Mouse (Mus musculus) gastrocnemius, adult 8-10 months (tissue): ENCODE measurements around the gene Tmem217. TPM values are rescaled to one million over a fixed set of nuclear protein-coding genes. Genes with fewer than 3 reads are reported as not detected.
"Not testable (repeated sequence)": the region's sequence is repeated elsewhere in the genome, so short reads cannot be mapped to it uniquely, and the experiment has no call there.

Experiments used
- DNase-seq, 2 experiments: peaks; one replicate each; pipeline ENCODE4 v3.0.0; 2022; ENCODE audit warnings: low spot score in 2 of 2
- total RNA-seq, 4 experiments: library from RNA; stranded (reverse); gene quantifications; 2 replicates each; pipeline ENCODE4 v1.2.4; 2022

Gene Tmem217
- total RNA-seq, 4 experiments from 2014 or later, result not detected

- DNase-seq, result peak; percentile 88 to 91
Measured at GRCm38 (mm10) chr17:29549543-29550428, 2.4 kb downstream of the Tmem217 start, which contains the start of the genes Gm17657 and Tbc1d22b. TSS of gene Gm17657 (minus strand) at chr17:29549638. TSS of gene Tbc1d22b (plus strand) at chr17:29549785.

DNA sequence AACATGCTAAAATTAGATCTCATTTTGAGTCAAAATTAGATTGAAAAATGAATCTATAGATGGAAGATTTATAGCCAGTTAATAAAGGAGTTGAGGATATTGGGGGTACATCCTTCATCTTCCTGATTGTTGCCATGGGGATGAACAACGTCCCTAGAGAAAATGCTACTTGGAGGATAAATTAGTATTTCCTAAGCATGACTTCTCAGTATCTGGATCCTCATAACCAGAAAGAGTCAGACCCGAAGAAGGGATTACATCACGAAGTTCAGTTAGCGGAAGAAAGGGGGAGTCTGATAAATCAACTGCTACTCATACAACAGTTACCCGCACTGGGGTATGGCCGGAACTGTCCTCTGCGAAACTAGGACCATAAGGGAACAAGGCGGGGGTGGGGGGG, 3.2 kb downstream of the Tmem217 start:
- no peak for DNase-seq

DNA sequence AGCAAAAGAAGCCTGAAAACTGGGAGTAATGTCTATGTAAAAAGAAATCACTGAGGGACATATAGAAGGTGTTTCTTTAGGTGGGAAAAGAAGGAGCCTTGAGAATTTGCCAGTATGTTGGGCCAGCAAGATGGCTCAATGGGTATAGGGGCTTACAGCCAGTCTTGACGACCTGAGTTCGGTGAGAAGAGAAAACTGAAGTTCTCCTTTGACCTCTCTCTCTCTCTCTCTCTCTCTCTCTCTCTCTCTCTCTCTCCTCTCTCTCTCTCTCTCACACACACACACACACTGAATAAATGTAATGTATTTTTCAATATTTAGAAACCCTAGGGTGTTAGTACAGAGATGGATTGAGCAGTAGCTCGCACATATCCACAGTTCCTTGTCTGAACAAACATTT, 3.7 kb downstream of the Tmem217 start:
- DNase-seq, result no peak

- DNase-seq, result no peak
Measured at GRCm38 (mm10) chr17:29545241-29545640, 6.9 kb downstream of the Tmem217 start.

- DNase-seq, result no peak
Measured at GRCm38 (mm10) chr17:29544064-29544463, 8.1 kb downstream of the Tmem217 start.

GRCm38 (mm10) chr17:29542831-29543690, 9.1 kb downstream of the Tmem217 start:
- DNase-seq, result no peak

DNA sequence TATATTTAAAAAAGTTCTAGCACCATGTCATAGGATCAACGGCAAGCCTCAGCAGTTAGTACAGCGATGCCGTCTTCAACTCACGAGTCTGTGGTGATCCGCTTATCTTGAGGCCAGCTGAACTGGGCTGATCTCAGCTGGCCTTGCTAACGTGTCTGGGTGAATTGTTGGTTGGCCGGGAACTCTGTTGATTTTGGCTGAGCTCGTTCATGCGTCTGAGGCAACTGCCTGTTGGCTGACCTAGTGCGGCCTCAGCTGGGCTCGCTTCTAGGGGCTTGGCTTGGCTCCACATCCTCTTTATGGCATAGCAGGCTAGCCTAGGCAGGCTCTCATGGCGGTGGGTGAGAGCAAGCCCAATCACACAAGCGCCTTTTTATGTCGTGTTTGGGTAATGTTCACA, 10.8 kb downstream of the Tmem217 start:
- peak; percentile 70 to 82 for DNase-seq

DNA sequence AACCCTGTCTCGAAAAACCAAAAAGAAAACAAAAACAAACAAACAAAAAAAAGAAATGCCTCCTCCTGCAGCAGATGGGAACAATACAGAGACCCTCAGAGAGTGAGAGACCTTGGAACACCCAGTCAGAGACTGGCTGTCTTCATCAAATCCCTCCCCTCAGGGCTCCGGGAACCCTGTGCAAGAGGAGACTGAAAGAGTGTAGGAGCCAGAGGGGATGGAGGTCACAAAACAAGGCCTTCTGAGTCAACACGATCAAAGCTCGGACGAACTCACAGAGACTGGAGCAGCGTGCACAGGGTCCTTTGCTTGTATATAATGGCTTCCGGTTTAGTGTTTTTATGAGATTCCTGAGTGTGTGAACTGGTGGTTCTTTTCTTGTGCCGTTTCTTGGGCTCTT, 11.8 kb downstream of the Tmem217 start:
- DNase-seq, result no peak

GRCm38 (mm10) chr17:29533866-29534265, 18.3 kb downstream of the Tmem217 start:
- DNase-seq, result no peak

- DNase-seq, result no peak
Measured at GRCm38 (mm10) chr17:29531757-29532384, 20.3 kb downstream of the Tmem217 start.

- DNase-seq, result no peak
Measured at GRCm38 (mm10) chr17:29531278-29531677, 20.9 kb downstream of the Tmem217 start.

DNA sequence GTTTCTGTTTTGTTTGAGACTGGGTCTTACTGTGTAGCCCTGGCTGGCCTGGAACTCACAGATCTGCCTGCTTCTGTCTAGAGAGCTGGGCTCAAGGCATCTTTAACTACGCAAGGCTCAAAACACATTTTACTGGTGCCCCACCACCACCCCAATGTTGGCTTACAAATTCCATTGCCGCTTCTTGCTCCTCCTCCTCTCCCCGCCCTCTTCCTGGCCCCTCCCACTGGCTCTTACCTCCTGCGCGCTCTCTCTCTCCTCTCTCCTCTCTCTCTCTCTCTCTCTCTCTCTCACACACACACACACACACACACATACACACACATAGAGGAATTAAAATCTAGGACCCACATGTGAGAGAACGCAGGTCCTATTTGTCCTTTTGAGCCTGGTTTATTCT, 21.7 kb downstream of the Tmem217 start:
- no peak for DNase-seq

GRCm38 (mm10) chr17:29528568-29529187, 23.5 kb downstream of the Tmem217 start:
- no peak for DNase-seq

- DNase-seq, result no peak
Measured at GRCm38 (mm10) chr17:29525613-29526012, 26.6 kb downstream of the Tmem217 start.

DNA sequence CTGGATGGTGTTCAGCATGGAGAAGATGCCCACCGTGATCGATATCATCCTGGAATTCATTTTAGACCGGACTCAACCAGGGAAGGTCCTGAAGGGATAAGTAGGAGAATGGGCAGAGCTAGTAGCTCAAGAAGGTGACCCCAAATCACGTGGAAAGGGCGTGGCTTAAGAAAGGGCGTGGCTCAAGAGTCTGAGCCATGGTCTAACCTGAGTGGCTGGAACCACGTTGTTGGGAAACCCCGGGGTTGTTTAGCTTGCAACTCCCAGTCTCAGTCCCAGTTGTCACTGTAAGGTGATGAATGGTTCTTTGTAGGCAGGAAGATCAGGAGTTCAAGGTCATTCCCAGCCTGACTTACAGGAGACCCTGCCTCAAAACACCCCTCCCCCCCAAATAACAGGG, 32.5 kb downstream of the Tmem217 start:
- no peak for DNase-seq

DNA sequence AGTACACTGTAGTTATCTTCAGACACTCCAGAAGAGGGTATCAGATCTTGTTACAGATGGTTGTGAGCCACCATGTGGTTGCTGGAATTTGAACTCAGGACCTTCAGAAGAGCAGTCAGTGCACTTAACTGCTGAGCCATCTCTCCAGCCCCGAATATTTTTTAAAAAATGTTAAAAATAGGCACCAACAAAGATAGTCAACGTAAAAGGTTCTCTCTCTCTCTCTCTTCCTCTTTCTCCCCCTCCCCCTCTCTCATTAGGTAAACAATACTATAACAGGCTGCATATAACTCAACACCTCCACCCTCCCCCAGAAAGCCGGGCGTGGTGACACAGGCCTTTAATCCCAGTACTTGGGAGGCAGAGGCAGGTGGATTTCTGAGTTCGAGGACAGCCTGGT, 33.5 kb downstream of the Tmem217 start:
- DNase-seq, result not testable (repeated sequence)

- DNase-seq, result peak; percentile 65 to 72
Measured at GRCm38 (mm10) chr17:29514435-29514834, 37.8 kb downstream of the Tmem217 start.

GRCm38 (mm10) chr17:29513044-29513730, 39.0 kb downstream of the Tmem217 start:
- DNase-seq, result no peak

DNA sequence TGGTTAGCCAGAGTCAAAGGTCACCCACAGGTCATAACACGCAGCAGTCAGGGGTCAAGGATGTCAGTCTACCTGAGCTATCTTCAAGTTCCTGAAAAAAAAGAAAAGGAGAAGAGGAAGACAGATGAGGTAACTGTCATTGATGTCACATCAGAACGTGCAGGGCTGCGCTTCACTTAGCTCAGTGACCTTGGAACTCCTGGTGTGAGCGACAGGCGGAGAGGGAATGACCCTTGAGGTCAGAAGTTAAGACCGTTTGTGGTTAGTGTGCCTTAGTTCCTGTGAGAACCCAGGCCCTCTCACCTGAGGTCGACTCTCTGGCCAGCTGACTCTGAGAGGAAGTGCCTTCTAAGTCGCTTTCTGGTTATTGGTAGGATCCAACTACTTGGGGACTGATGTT, 41.5 kb downstream of the Tmem217 start:
- no peak for DNase-seq

DNA sequence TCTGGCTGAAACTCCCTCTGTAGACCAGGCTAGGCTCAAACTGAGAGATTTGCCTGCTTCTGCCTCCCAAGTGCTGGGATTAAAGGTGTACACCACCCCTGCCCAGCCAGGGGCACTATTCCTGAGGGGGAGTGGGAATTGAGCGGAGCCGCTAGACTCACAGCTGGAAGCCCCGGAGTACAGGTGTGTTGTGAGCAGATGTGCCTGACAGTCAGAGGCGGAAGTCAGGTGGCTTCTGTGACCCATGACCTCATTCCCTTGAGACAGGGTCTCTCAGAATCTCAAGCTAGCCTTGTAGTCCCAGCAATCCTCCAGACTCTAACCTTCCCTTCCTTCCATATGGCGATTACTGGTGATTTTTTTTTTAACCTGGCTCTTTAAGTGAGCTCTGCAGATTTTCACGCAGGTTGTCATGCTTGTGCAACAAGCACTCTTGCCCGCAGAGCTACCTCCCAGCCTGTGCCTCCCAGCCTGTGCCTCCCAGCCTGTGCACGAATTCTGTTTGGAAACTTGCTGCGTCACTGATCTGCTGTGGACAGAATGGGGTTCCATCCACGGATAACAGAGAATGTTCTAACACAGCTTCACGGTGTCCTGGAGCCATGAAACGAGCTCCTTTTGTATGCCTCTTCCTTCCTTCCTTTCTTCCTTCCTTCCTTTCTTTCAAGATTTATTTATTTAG, 43.1 kb downstream of the Tmem217 start:
- no peak for DNase-seq
